Mouse (Mus musculus): ENCODE data around the gene Pls1. TPM values are rescaled to one million over a fixed set of nuclear protein-coding genes. Genes with fewer than 3 reads are reported as not detected.

Gene Pls1
- polyA plus RNA-seq, 1 experiment from 2014 or later: 2.4 TPM

DNA sequence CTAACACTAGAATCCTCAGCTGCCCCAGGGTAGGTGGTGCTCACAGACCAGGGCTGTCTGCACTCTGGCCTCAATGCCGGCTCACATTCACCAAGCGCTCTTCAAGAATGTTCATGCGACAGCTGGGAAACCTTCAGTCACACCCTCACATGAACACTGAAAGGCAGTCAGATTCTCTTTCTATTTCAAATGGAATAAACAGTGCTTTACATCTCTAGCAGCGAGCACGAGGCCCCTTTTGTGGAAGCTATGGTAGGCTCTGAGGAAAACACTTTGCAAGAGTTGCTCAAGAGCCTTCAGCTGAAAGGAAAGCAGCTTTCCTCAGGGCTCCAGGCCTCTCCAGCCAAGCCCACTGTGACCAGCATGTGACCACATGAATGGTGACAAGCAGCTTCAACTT is 139.7 kb downstream of the Pls1 start:
- Histone ChIP-seq H3K27ac (ENCODE audit: low read depth, low read length) (no peak overlapping the region), H3K9ac (ENCODE audit: low read depth, low read length) (no peak overlapping the region), H3K27me3 (ENCODE audit: control insufficient read depth, insufficient read depth, low read length) (no peaks in the 10 kb centered on the region), H3K4me3 (ENCODE audit: low read depth, low read length) (no peak overlapping the region), H3K9me3 (replicated peaks; ENCODE audit: control insufficient read depth, low read length) (no peaks in the 10 kb centered on the region), H3K4me2 (no peak overlapping the region), H3K4me1 (ENCODE audit: control insufficient read depth, insufficient read depth, low read length) (no peaks in the 10 kb centered on the region), H3K36me3 (ENCODE audit: control insufficient read depth, insufficient read depth, low read length) (no peaks in the 10 kb centered on the region)
- 67% methylated on average over 5 of the region's 5 CpGs for WGBS (ENCODE audit: insufficient replicate concordance)
- no peak for ATAC-seq (replicated peaks; ENCODE audit: insufficient number of reproducible peaks, low FRiP score, low TSS enrichment)

DNA sequence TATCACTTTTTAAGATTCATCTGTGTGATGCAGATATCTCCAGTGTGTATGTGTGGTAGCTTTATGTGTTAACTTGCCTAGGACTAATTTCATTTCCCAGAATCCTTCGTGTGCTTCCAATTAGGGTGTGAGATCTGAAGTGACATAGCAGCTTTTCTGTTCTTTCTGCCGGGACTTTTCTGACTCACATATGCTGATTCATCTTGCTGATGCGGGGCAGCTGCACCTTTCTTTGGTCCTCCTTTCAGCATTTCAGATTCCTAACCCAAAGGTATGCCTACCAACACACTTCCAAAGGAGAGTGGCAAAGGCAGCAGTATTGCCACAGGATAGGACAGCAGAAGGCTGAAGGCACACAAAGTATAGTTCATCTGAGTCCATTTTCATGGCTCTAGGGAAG is 141.0 kb downstream of the Pls1 start:
- WGBS (ENCODE audit: insufficient replicate concordance): 77% methylated on average over 3 of the region's 3 CpGs
- Histone ChIP-seq H3K27me3 (ENCODE audit: control insufficient read depth, insufficient read depth, low read length) (no peaks in the 10 kb centered on the region), H3K9me3 (replicated peaks; ENCODE audit: control insufficient read depth, low read length) (no peaks in the 10 kb centered on the region), H3K9ac (ENCODE audit: low read depth, low read length) (no peak overlapping the region), H3K27ac (ENCODE audit: low read depth, low read length) (no peak overlapping the region), H3K4me2 (no peak overlapping the region), H3K4me1 (ENCODE audit: control insufficient read depth, insufficient read depth, low read length) (no peaks in the 10 kb centered on the region), H3K4me3 (ENCODE audit: low read depth, low read length) (no peak overlapping the region), H3K36me3 (ENCODE audit: control insufficient read depth, insufficient read depth, low read length) (no peaks in the 10 kb centered on the region)
- ATAC-seq (replicated peaks; ENCODE audit: insufficient number of reproducible peaks, low FRiP score, low TSS enrichment): no peak

Other genes with a start within 250 kb of the Pls1 start
- 1.8 and 1.9 TPM in 2 replicates for gene Pcolce2, start 207.7 kb downstream of the Pls1 start, polyA plus RNA-seq (2014; fragmentation: Nextera tagmentation; extraction: Ambion mirVana)
- gene Trpc1, start 94.9 kb downstream of the Pls1 start, polyA plus RNA-seq (2014; fragmentation: Nextera tagmentation; extraction: Ambion mirVana): 2.1 and 2.2 TPM in 2 replicates
- 14.1 and 16.9 TPM in 2 replicates for gene Atr, start 12.3 kb upstream of the Pls1 start, polyA plus RNA-seq (2014; fragmentation: Nextera tagmentation; extraction: Ambion mirVana)
- gene Xrn1, start 109.4 kb upstream of the Pls1 start, polyA plus RNA-seq (2014; fragmentation: Nextera tagmentation; extraction: Ambion mirVana): 9.9 and 18.5 TPM in 2 replicates

Data from heart, embryonic 11.5 days (tissue).